Mouse (Mus musculus): ENCODE measurements around the gene H3f3a. TPM values are rescaled to one million over a fixed set of nuclear protein-coding genes. Genes with fewer than 3 reads are reported as not detected.

The H3f3a gene
- polyA plus RNA-seq, 1 experiment from 2014 or later: 1,774 TPM

DNA sequence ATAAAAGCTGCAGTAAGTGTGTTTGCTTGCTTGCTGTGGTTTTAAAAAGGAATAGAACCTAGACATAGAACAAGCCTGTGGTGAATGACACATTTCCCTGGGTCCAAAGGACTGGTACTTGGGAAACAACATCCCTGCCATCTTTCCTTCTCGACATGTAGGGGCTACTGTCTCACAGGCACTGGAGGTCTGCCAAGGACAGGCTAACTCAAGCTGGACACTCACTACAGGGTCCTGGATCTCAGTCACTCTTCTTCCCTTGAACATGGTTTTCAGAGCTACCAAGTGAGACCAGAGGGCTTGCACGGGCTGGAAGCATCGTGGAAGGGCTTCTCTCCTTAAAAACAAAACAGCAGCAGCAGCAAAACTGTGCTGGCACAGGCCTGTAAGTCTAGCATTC, 10.0 kb upstream of the H3f3a start:
- TF ChIP-seq EP300 (IDR thresholded peaks at IDR 0.05): no peak
- TF ChIP-seq CTCF (IDR thresholded peaks at IDR 0.05): no peak
- Histone ChIP-seq H3K27me3 (replicated peaks; ENCODE audit: insufficient read depth, low read length) (no peaks in the 10 kb centered on the region), H3K9me3 (ENCODE audit: low read length) (no peaks in the 10 kb centered on the region), H3K4me2 (replicated peaks; ENCODE audit: low read depth, low read length) (no peak overlapping the region), H3K9ac (replicated peaks; ENCODE audit: low read depth) (no peak overlapping the region), H3K27ac (ENCODE audit: low read length) (no peak overlapping the region), H3K4me3 (ENCODE audit: low read depth, low read length) (no peak overlapping the region), H3K36me3 (ENCODE audit: insufficient read depth, low read length) (no peaks in the 10 kb centered on the region), H3K4me1 (ENCODE audit: insufficient read depth, low read depth, low read length) (no peaks in the 10 kb centered on the region)
- 66% methylated on average over 3 of the region's 3 CpGs for whole genome bisulfite sequencing
- DNase-seq (ENCODE audit: low spot score) (no peak), ATAC-seq (no peak)

DNA sequence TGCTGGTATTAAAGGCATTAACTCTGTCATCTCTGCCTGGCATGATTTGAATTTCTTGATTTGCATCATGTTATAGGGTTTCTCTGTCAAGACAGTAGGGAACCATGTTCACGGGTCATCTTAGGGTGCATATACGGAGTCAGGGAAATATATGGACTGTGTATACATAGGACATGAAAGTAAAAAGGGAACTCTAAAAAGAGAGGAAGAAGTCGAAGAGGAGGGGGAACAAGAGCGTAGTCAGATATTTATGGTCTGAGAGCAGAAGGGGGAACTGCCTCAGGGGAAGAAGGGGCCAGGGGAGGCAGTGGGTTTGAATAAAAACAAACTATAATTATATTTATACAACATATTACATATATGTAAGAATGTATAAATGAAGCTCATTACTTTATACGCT, 8.5 kb upstream of the H3f3a start:
- Histone ChIP-seq H3K4me2 (replicated peaks; ENCODE audit: low read depth, low read length) (no peak overlapping the region), H3K4me3 (ENCODE audit: low read depth, low read length) (no peak overlapping the region), H3K9ac (replicated peaks; ENCODE audit: low read depth) (no peak overlapping the region), H3K27ac (ENCODE audit: low read length) (no peak overlapping the region), H3K9me3 (ENCODE audit: low read length) (no peaks in the 10 kb centered on the region), H3K4me1 (ENCODE audit: insufficient read depth, low read depth, low read length) (no peaks in the 10 kb centered on the region), H3K36me3 (ENCODE audit: insufficient read depth, low read length) (no peaks in the 10 kb centered on the region), H3K27me3 (replicated peaks; ENCODE audit: insufficient read depth, low read length) (no peaks in the 10 kb centered on the region)
- 74% methylated on average over 5 of the region's 5 CpGs for WGBS
- TF ChIP-seq EP300 (IDR thresholded peaks at IDR 0.05): no peak
- TF ChIP-seq CTCF (IDR thresholded peaks at IDR 0.05): no peak
- DNase-seq (ENCODE audit: low spot score): no peak
- ATAC-seq: no peak

- no peaks in the 10 kb centered on the region for H3K4me1 ChIP-seq (ENCODE audit: insufficient read depth, low read depth, low read length)
- no peak overlapping the region for H3K4me2 ChIP-seq (replicated peaks; ENCODE audit: low read depth, low read length)
- no peaks in the 10 kb centered on the region for H3K9me3 ChIP-seq (ENCODE audit: low read length)
- 83% methylated on average over 6 of the region's 6 CpGs for WGBS
- no peak overlapping the region for H3K27ac ChIP-seq (ENCODE audit: low read length)
- H3K4me3 ChIP-seq (ENCODE audit: low read depth, low read length): no peak overlapping the region
- DNase-seq (ENCODE audit: low spot score): no peak
- no peak overlapping the region for H3K9ac ChIP-seq (replicated peaks; ENCODE audit: low read depth)
- no peaks in the 10 kb centered on the region for H3K36me3 ChIP-seq (ENCODE audit: insufficient read depth, low read length)
- no peak for ATAC-seq
- H3K27me3 ChIP-seq (replicated peaks; ENCODE audit: insufficient read depth, low read length): no peaks in the 10 kb centered on the region
- TF ChIP-seq EP300 (IDR thresholded peaks at IDR 0.05) (no peak), CTCF (IDR thresholded peaks at IDR 0.05) (no peak)
Measured at GRCm38 (mm10) chr1:180821101-180821500, 7.4 kb upstream of the H3f3a start.

DNA sequence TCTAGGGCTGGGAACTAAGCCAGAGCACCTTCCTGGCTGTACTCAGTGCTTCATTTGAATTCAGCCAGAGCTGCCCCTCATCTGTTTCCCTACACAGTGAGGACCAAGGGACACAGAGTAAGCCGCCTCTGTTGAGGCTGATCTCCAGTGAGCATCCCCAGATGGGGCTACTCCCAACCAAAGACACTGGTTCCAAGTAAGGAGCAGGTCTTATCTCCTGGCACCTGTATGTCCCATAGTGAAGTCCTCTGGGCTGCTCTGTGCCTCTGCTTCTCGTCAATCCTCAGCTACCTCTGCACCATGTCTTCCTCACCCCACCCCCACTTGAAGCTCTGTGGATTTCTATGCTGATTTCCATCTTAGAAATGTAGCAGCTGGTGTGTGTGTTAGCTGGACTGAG, 4.3 kb upstream of the H3f3a start:
- WGBS: 75% methylated on average over 2 of the region's 2 CpGs
- no peaks in the 10 kb centered on the region for H3K27me3 ChIP-seq (replicated peaks; ENCODE audit: insufficient read depth, low read length)
- DNase-seq (ENCODE audit: low spot score): no peak
- H3K9ac ChIP-seq (replicated peaks; ENCODE audit: low read depth): no peak overlapping the region
- H3K27ac ChIP-seq (ENCODE audit: low read length): no peak overlapping the region
- TF ChIP-seq EP300 (IDR thresholded peaks at IDR 0.05) (no peak), CTCF (IDR thresholded peaks at IDR 0.05) (no peak)
- no peak for ATAC-seq
- H3K9me3 ChIP-seq (ENCODE audit: low read length): no peaks in the 10 kb centered on the region
- no peak overlapping the region for H3K4me2 ChIP-seq (replicated peaks; ENCODE audit: low read depth, low read length)
- no peaks in the 10 kb centered on the region for H3K36me3 ChIP-seq (ENCODE audit: insufficient read depth, low read length)
- H3K4me3 ChIP-seq (ENCODE audit: low read depth, low read length): no peak overlapping the region
- peaks cover 7% of the 10 kb centered on the region; the same call in 1 of the 2 replicates for H3K4me1 ChIP-seq (ENCODE audit: insufficient read depth, low read depth, low read length)

- Histone ChIP-seq H3K4me2 (replicated peaks; ENCODE audit: low read depth, low read length) (no peak overlapping the region), H3K4me3 (ENCODE audit: low read depth, low read length) (no peak overlapping the region), H3K9me3 (ENCODE audit: low read length) (no peaks in the 10 kb centered on the region), H3K9ac (replicated peaks; ENCODE audit: low read depth) (no peak overlapping the region), H3K36me3 (ENCODE audit: insufficient read depth, low read length) (no peaks in the 10 kb centered on the region), H3K27me3 (replicated peaks; ENCODE audit: insufficient read depth, low read length) (no peaks in the 10 kb centered on the region), H3K27ac (ENCODE audit: low read length) (no peak overlapping the region), H3K4me1 (ENCODE audit: insufficient read depth, low read depth, low read length) (peaks cover 11% of the 10 kb centered on the region; the same call in 1 of the 2 replicates)
- TF ChIP-seq EP300 (IDR thresholded peaks at IDR 0.05) (no peak), CTCF (IDR thresholded peaks at IDR 0.05) (no peak)
- 71% methylated on average over 12 of the region's 12 CpGs for WGBS
- ATAC-seq (no peak), DNase-seq (ENCODE audit: low spot score) (no peak)
Measured at GRCm38 (mm10) chr1:180815371-180816024, 1.8 kb upstream of the H3f3a start.

GRCm38 (mm10) chr1:180813409-180813884, 296 bp downstream of the H3f3a start:
- peak overlapping the region; percentile 66 for H3K4me2 ChIP-seq (replicated peaks; ENCODE audit: low read depth, low read length)
- H3K9ac ChIP-seq (replicated peaks; ENCODE audit: low read depth): peak overlapping the region; percentile 99
- peak overlapping the region; percentile 100 for H3K27ac ChIP-seq (ENCODE audit: low read length)
- peaks cover 14% of the 10 kb centered on the region; the same call in 1 of the 2 replicates for H3K4me1 ChIP-seq (ENCODE audit: insufficient read depth, low read depth, low read length)
- DNase-seq (ENCODE audit: low spot score) (peak; percentile 96), ATAC-seq (peak; percentile 96)
- H3K9me3 ChIP-seq (ENCODE audit: low read length): no peaks in the 10 kb centered on the region
- H3K36me3 ChIP-seq (ENCODE audit: insufficient read depth, low read length): no peaks in the 10 kb centered on the region
- TF ChIP-seq EP300 (IDR thresholded peaks at IDR 0.05) (no peak), CTCF (IDR thresholded peaks at IDR 0.05) (peak; percentile 24)
- 2% methylated on average over 30 of the region's 65 CpGs for WGBS
- H3K4me3 ChIP-seq (ENCODE audit: low read depth, low read length): peak overlapping the region; percentile 97
- H3K27me3 ChIP-seq (replicated peaks; ENCODE audit: insufficient read depth, low read length): no peaks in the 10 kb centered on the region

All from lung, postnatal 0 days (tissue).